Mouse (Mus musculus) CD4-positive helper T cell, adult 2 months (primary cell): ENCODE measurements at regions not wholly inside any gene's neighbourhood (a gene's known extent, or its start where the extent isn't known, plus 50 kb on each side); places are given as distances from the start of the nearest gene placed in this dataset.

Experiments used
- DNase-seq: peaks from one replicate; pipeline ENCODE4 v3.0.0-alpha.2; 2012; ENCODE audit warnings: low read depth, missing footprints, low spot score

DNA sequence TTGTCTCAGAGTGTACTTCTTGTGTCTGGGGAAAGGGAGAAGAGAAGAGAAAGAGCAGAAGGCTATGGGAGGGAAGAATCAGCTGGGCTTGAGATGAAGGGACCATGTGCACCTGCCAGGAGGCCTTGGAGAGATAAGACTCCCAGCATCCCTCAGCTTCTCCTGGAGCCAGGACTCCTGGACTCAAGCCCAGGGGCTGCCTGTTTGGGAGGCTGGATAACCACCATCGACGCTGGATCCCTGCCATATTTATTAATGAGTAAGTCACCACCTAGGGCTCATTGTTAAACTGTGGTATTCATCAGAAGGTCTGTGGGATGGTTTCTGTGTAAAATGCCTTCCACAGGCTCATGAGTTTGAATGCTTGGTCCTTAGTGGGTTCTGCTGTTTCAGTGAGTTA lies 240.7 kb downstream of the Rps15a start:
- DNase-seq, result no peak

GRCm38 (mm10) chr7:117859419-117859818 lies 256.6 kb downstream of the Rps15a start:
- DNase-seq, result no peak

DNA sequence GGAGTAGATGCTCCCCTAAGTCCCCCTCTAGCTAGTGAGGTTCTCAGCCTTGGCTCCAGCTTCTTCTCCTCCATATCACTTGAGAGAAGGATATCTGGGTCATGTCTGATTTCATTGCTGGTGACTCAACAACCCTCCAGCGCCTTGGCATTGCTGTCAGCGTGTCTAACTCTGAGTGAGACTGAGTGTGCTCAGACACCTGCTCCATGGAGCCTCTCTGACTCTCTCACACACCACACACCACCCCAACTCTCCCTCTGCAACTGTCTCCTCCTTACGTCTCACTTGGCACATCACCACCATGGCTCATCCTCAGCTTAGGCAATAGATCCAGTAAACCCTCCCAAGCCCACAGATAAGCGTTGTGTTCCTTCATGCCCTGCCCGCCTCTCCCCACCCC lies 260.0 kb downstream of the Rps15a start:
- no peak for DNase-seq

DNA sequence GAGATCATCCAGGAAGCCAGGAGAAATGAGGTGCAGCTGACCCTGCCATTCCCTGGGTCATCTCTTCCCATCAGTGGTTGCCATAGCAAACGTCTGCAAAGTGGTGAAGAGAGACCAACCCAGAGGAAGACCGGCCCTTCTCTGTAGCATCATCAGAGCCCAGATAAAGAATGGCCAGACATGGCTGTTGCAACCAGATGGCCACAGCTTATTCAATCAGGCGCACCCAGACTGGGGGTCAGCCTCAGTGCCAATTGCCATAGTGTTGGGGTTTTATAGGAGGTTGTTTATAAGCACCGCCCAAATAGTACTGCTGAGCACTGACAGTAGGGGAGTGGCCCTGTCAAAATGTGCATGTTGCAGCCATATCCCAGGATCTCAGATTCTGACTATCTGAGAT lies 262.3 kb downstream of the Rps15a start:
- DNase-seq, result no peak

GRCm38 (mm10) chr7:117852866-117853265 lies 263.1 kb downstream of the Rps15a start:
- no peak for DNase-seq

GRCm38 (mm10) chr7:117850822-117851221 lies 265.2 kb downstream of the Rps15a start:
- DNase-seq, result no peak

DNA sequence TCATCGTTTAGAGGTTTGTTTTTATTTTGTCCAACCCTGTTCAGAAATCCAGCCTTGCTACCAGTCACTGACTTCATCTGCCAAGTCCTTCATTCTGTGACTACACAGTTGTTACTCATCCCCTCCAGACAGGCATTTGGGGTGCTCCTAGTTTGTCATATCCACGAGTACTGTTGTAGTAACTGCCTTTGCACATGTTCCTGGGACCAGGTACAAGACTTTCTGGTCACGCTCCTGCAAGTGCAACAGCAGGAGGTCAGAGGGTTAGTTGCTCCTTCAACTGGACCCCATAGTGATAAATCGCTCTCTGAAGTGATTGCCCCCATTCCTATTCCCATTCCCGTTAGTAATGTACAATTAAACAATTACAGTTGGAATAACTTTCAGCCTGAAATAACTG lies 269.9 kb downstream of the Rps15a start:
- no peak for DNase-seq

DNA sequence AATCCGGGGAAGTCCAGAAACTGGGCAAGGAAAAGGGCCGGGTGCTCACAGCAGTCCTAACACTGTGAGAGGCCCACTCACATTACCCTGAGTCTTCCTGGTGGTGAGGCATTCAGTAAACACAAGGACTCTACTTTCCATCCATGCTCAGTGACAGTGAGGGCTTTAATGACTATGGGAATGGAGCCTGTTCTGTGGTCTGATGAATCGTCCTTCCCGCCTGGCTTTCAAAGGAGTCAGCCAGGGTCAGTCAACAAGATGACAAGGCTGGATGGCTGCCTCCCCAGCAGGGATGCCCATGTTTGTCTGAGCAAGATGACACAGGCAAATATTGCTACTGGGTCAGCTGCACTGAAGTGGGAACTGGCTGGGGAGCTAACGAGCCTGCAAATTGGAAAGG lies 273.2 kb downstream of the Rps15a start:
- DNase-seq, result no peak

GRCm38 (mm10) chr7:117795035-117795434 lies 321.0 kb downstream of the Rps15a start:
- no peak for DNase-seq

DNA sequence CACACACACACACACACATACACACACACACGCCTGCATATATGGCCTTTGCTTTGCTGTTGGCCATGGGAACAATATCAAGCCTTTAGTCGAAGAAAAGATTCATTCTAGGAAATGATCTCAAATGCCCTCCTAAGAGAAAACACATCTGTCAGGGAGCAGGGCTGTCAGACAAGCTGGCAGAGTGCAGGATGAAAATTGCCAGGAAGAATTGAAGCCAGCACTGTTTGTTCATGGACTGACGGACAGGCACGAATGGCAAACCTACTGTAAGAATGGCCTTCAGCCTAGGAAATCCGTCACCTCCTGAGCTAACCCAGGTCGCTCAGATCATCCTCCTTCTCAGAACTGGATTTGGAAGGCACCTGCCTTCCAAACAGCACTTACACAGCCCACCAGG lies 322.0 kb downstream of the Rps15a start:
- no peak for DNase-seq

GRCm38 (mm10) chr7:117792456-117792855 lies 323.5 kb downstream of the Rps15a start:
- DNase-seq, result no peak

DNA sequence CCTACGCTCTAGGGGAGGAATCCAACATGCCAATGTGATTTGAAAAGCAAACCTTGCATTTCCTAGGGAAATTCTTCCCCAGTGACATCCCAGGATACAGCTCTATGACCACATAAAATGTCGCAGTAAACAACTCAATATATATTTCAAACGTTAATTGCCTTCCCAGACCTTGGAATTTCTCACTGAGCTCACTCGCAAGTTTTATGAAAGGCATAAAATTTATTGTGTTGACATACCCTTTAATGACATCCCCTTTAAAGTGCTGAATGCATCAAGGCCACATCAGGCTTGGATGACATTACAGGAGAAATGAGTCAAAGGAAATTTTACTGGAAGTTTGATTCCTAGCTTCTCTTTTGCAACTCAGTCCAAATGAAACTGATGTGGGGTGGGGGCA lies 337.0 kb downstream of the Rps15a start:
- DNase-seq, result no peak

DNA sequence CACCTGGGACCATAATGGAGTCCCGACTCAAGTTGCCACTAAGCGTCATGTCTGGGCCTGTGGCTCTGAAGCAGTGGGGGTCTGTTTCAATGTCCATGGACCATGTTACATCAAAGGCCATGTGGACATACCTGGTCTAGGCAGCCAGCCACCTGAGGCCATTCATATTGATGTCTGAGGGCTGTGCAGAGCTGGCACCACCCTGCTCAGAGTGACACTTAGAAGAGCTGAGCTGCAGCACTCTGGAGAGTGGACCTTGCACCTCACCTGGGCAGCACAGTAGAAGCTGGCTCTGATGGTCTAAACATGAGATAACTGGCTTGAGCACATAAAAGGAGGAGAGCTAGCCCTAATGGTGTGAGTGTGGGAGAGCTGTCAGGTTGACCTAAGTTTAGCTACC lies 338.1 kb downstream of the Rps15a start:
- DNase-seq, result no peak

DNA sequence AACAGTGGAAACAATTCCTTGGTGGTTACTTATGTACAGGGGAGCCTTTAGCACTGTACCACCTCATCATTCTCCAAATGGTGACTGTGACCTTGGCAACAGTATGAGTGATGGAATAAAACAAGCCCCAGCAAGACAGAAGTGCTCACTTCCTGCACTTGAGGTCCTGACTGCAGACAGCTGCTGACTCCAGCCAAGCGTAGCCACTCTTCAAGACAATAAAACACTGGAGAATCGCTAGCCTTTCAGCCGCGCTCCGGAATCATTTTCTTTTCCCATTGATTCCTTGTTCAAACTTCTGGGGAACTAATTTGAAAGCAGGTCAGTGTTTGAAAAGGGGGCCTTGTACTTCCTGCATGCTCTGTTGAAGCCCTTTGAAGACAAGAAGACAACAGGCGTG lies 344.2 kb downstream of the Rps15a start:
- no peak for DNase-seq

GRCm38 (mm10) chr7:117759506-117759905 lies 356.5 kb downstream of the Rps15a start:
- DNase-seq, result no peak

GRCm38 (mm10) chr7:117757033-117757432 lies 359.0 kb downstream of the Rps15a start:
- DNase-seq, result no peak

DNA sequence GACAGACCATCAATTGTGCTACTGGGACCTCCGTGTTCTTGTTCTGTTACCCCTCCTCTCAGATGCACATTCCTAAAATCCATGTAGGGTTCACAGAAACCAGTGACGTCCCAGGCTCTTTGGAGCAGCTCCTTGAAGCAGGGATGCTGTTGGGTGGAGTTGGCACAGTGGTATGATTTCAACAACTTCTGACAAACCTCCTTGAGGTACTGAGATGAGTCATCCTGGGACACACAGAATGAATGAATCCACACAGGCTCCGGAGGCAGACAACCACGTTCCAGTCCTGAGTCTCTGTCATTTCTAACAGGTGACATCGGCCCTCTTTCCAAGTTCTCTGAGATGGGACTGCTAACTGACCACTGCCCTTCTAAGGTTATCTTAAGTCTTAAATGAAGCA lies 360.2 kb downstream of the Rps15a start:
- DNase-seq, result no peak

DNA sequence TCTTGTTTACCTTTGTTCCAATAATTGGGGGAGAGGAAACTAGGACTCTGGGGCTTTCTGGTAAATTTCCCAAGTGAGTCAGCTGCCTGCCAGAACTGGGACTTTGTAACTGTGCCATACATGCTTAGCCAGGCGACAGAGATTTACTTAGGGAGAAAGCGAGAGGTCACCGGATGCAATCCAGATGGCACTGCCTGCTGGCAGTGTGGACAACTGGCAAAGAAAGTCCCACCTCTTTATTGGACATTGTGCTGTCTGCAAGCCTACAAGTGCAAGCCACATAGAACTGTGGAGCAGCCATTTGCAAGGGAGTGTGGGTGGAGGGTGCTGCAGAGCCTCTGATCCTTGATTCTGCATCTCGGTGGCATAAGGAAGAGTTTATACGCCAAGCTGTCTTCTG lies 362.7 kb downstream of the Rps15a start:
- no peak for DNase-seq

DNA sequence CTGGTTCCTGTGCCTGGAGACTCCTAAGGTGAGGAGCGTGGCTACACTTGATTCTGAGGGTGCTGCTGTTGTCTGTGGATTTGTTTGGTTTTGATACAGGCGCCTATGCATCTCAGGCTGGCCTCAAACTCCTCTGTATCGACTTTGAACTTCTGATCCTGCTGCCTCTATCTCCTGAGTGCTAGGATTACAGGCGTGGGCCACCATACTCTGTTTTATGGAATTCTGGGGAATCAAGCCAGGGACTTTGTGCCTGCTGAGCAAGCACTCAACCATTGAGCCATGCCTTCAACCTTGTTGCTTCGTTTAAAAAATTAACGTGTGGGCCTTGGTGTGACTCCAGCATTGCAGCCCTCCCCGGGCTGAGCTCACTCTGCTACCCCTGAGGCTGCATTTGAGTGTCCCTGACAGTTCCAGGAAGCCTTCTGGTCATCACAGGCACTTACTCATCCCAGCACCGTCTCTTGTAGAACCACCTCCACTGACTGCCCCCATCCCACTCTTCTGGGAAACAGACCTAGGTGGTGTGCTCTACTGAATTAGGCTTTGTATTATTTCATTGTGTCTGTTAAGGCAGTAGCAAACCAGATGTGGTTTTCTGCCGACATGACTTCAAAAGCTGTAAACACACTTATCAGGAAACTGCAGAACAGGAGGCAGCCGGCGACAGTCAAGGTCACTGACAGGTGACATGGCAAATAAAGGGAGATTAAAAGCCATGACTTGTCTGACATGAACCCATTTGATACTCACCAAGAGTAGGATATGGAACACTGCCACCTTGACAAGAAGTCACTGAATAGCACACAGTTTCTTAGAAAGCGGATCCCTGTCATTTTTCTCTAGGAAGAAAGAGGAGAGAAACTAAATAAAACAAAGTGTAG lies 363.4 kb downstream of the Rps15a start:
- DNase-seq, result no peak

DNA sequence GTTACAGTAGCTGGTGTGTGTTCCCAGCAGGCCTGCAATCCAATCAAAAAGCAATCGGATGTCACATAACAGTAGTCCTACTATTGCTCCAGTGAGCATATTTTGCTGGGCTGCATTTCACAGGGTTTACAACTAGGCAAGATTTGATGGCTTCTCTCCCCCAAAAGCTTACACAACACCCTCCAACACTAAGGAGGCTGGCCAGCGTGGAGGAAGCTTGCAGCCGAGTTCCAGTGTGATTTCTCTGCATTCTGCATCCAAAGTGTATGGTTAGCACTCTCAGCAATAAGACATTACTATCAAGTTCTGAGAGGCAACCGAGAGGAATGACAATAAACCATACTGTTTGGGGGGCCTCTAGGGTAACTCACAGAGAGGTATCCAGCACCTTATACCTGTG lies 367.2 kb downstream of the Xylt1 start:
- no peak for DNase-seq

- DNase-seq, result no peak
Observed at GRCm38 (mm10) chr7:117746393-117746792, 365.6 kb downstream of the Xylt1 start.

GRCm38 (mm10) chr7:117739706-117740105 lies 358.9 kb downstream of the Xylt1 start:
- DNase-seq, result no peak

DNA sequence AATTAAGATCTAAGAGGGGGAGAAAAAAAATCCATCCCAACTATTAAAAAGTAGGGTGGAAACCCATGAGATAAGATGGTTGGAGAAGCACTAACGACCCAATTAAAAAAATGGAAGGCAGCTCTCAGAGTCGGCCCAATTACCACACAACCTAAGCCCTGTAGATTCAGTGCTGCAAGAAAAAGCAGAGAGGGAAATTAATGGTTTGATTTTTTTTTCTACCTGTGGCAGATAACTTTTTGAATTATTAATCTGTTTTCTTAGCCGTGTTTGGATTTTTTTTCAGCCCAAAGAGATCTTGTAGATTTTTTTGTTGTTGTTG lies 354.9 kb downstream of the Xylt1 start:
- DNase-seq, result no peak
